Mouse (Mus musculus) B cell, adult (primary cell): ENCODE measurements around the gene 1110051M20Rik. TPM values are rescaled to one million over a fixed set of nuclear protein-coding genes. Genes with fewer than 3 reads are reported as not detected.

Experiments
- total RNA-seq: library from RNA; stranded (reverse); gene quantifications from 4 replicates; pipeline ENCODE4 v1.2.4, GENCODE M21; 2023; ENCODE audit not compliant: inconsistent age

The 1110051M20Rik gene
- 6.7 to 10.0 TPM (median 7.8 TPM) in 4 replicates for total RNA-seq

DNA sequence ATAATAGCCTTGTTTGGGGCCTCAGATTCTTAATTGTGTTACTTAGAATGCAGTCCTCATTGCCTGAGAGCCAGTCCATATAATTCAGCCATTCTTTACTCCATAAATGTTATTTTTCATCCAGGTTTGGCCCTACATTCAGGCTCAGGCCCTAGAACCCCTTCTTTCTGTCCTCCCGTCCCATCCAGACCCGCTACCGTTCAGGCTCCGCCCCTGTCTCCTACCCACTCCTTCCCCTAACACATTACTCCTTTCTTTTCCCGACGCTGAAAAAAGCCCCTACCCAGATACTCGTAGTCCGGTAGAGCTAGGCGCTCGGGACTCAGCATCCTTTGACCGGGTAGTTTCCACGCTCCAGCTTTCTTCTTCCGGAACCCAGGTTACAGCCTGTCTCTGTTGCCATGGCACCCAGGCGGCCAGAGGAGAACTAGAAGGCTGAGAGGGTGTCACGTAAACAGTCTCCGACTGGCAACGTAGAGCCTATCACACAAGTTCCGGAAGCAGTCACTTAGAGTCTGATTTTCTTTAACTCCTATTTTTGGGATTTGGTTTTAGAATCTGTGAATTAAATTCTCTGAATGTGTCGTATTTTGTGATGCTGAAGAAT, at the start of gene 1110051M20Rik:
1110051M20Rik (minus strand) TSS at position 419 of the 607 bp plus-strand sequence.

DNA sequence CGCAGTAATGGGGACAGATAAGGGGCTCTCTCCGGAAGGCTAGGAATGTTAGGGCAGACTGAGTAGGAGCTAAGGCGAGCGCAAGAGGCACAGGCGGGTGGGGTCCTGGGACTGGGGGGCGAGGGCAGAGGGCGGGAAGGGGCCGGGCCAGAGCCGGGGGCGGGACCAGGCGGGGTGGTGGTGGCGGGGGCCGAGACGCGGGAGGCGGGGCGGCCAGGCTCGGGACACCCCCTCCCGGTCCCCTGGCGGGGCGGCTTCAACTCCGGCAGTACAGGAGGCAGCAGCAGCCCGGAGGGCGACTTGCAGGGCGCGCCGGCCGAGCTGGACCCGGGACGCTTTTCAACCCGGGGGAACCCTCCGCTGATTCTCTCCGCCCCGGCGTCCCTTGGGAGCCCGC, 12.8 kb upstream of the 1110051M20Rik start, which contains the start of gene Lrp4:
Lrp4 (plus strand) TSS at position 253 of the 397 bp plus-strand sequence.

DNA sequence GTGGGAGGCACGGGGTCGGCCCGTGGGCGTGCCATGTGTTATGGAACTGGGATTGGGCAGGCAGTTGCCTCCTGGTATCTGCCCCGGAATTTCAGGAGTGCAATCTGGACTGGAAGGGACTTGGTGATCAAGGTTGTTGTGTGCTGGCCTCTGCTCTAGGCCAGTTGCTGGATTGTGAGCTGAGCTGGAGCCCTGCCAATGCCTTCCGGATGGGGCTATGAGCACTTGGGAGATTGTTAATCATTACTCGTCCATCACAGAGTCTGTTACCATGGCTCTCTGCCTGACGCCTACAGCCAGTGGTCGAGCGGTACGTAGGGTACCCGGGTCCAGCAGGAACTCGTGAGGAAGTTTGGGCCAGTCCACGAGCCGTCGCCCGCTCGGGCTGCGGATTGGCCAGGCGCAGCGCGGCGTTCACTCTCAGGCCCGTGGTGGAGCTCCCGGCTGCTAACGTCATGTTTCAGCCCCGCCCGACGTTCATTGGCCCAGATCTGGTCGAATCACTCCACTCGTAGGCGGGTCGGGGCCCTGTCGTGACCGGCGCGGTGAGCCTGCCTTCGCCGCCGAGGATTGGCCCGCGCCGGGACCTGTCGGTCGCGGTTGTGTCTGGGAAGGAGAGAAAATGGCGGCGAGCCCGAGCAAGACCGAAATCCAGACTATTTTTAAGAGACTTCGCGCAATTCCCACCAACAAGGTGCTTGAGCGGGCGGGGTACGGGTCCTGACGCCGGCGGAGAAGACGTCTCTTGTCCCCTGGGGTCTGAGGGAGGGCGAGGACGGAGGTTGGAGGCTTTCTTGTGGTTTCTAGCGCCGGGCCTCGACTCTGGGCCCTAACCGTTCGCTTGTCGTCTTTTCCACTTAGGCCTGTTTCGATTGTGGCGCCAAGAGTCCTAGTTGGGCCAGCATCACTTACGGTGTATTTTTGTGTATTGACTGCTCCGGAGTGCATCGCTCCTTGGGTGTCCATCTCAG, 179.5 kb downstream of the 1110051M20Rik start, which contains the start of gene Arfgap2:
Arfgap2 (plus strand) TSS at position 264 of the 971 bp plus-strand sequence.

DNA sequence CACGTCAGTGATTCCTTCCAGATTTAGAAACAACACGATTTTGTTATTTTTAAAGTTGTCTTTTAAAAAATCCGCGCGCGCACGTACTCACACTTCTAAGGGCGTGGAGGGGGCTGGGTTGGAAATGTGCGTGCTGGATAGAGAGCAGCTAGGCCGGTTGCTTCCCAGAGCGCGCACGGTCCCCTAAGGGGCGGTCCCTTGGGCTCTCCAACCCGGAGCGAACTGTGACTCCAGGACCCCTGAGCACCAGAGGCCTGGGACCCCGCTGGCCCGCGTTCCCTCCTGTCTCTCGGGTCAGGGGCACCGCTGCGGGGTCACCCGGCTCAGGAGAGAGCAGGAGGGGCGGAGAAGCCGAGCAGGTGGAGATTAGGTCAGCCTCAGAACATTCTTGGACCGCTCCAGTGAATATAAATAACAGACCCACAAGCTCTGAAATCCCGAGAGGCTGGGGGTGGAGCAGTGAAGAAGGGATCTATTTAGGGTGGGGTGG, 188.8 kb downstream of the 1110051M20Rik start, which contains the start of gene Pacsin3:
Pacsin3 (plus strand) TSS at position 294 of the 490 bp plus-strand sequence.

DNA sequence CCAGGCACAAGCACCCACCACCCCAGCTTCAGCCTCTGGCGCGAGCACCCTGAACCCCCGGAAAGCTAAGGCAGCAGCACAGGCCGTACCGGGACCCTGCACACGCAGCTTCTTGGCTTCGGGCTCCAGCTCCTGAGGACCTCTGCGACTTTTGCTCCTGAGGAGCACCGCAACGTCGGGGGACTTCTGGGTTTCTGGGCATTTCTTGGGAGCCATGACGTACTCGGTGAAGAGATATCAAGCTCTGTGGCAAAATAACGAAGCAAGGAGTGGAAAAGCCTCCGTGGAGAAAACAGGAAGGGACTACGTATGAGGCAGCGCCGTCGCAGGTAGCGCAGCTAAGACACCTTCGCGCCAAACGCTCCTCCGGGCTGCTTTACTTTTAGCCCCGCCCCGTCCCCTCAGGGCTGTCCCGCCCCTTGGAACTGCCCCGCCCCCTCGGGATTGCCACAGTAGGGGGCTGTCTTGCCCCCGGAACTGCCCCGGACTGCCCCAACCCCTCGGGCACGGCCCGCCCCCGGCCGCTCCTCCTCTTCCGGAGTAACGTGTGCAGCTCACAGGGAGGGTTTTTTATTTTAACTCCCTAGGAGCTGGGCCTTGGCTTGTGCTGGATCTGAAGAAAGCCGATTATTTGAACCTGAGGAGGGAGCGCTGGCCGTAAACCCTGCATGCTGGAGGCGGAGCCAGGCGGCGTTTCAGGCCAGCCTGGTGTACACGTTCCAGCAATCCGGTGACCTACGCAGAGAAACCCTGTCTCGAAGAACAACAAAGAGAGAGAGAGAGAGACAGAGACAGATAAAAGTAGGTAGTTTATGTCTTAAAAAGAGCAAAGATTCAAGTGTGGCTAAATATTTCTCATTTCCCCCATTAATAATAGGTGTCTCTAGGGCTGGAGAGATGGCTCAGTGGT, 207.6 kb downstream of the 1110051M20Rik start, which contains the start of gene Ddb2:
Ddb2 (minus strand) TSS at position 382 of the 910 bp plus-strand sequence.

Other genes starting within 250 kb of the 1110051M20Rik start
- gene Nr1h3, start 241.9 kb downstream of the 1110051M20Rik start, total RNA-seq: 2.1 to 7.0 TPM (median 3.8 TPM) in 4 replicates
- gene Acp2, start 241.8 kb downstream of the 1110051M20Rik start, total RNA-seq: 3.8 to 4.8 TPM (median 4.2 TPM) in 4 replicates
- 33.6 to 38.6 TPM (median 36.9 TPM) in 4 replicates for gene Ddb2, start 207.7 kb downstream of the 1110051M20Rik start, total RNA-seq
- 0.45 to 0.70 TPM (median 0.69 TPM) in 3 of 4 replicates, not detected in the other for gene Pacsin3, start 188.8 kb downstream of the 1110051M20Rik start, total RNA-seq
- 146 to 156 TPM (median 152 TPM) in 4 replicates for gene Arfgap2, start 179.7 kb downstream of the 1110051M20Rik start, total RNA-seq
- gene Lrp4, start 12.8 kb upstream of the 1110051M20Rik start, total RNA-seq: 0.16 to 0.24 TPM (median 0.19 TPM) in 4 replicates
- gene Ckap5, start 82.1 kb upstream of the 1110051M20Rik start, total RNA-seq: 35.1 to 40.5 TPM (median 36.7 TPM) in 4 replicates
- gene F2, start 191.7 kb upstream of the 1110051M20Rik start, total RNA-seq: 0.54 TPM in 1 of 4 replicates, not detected in the others
- 21.0 to 35.3 TPM (median 29.7 TPM) in 4 replicates for gene Zfp408, start 205.1 kb upstream of the 1110051M20Rik start, total RNA-seq
- gene Arhgap1, start 205.2 kb upstream of the 1110051M20Rik start, total RNA-seq: 58.9 to 66.5 TPM (median 63.2 TPM) in 4 replicates